Comparison of ENCODE assay signal across 35 mouse cellular contexts in genomic region chr6:142804402-142804801, GRCm38 (mm10). TPM values are rescaled to one million over a fixed set of nuclear protein-coding genes. Genes with fewer than 3 reads are reported as not detected.
"Had no signal": no experiment of that assay in that cellular context is flagged by ENCODE, and none has a peak within 500 bp of the region (broad histone marks: within the 10 kb centered on the region; RNA-seq: fewer than 3 reads in every experiment).

Gene Sult6b2 (minus strand): TSS chr6:142804502.

- H3K4me3 ChIP-seq: left cerebral cortex, adult 2 months; limb, embryonic 10.5 days; limb, embryonic 12.5 days; limb, embryonic 13.5 days; limb, embryonic 15.5 days; liver, embryonic 12.5 days; liver, embryonic 13.5 days; liver, embryonic 15.5 days; lung, embryonic 15.5 days; megakaryocyte, embryonic 14.5 days; midbrain, embryonic 10.5 days; midbrain, embryonic 12.5 days; midbrain, embryonic 13.5 days; midbrain, embryonic 15.5 days; myocyte had no signal

- H3K27me3 ChIP-seq: limb, embryonic 12.5 days; limb, embryonic 13.5 days; limb, embryonic 15.5 days; liver, embryonic 12.5 days; liver, embryonic 13.5 days; lung, embryonic 15.5 days; midbrain, embryonic 13.5 days; midbrain, embryonic 15.5 days had no signal

- H3K9me3 ChIP-seq: limb, embryonic 10.5 days; limb, embryonic 12.5 days; limb, embryonic 13.5 days; limb, embryonic 15.5 days; liver, embryonic 12.5 days; liver, embryonic 13.5 days; liver, embryonic 15.5 days; lung, embryonic 15.5 days; megakaryocyte, embryonic 14.5 days; midbrain, embryonic 10.5 days; midbrain, embryonic 12.5 days; midbrain, embryonic 13.5 days; midbrain, embryonic 15.5 days had no signal

- H3K36me3 ChIP-seq: limb, embryonic 10.5 days; limb, embryonic 12.5 days; limb, embryonic 13.5 days; limb, embryonic 15.5 days; liver, embryonic 12.5 days; liver, embryonic 13.5 days; liver, embryonic 15.5 days; lung, embryonic 15.5 days; midbrain, embryonic 10.5 days; midbrain, embryonic 12.5 days; midbrain, embryonic 13.5 days; midbrain, embryonic 15.5 days had no signal

- ATAC-seq: liver, embryonic 12.5 days; liver, postnatal 0 days; lung, postnatal 0 days; midbrain, embryonic 13.5 days; midbrain, embryonic 15.5 days; midbrain, embryonic 16.5 days had no signal

- H3K4me1 ChIP-seq: limb, embryonic 10.5 days; limb, embryonic 15.5 days; lung, embryonic 15.5 days; midbrain, embryonic 15.5 days had no signal

- H3K27ac ChIP-seq: left cerebral cortex, adult 2 months; limb, embryonic 10.5 days; limb, embryonic 12.5 days; limb, embryonic 13.5 days; limb, embryonic 15.5 days; liver, embryonic 12.5 days; liver, embryonic 13.5 days; liver, embryonic 14.5 days; liver, embryonic 15.5 days; lung, embryonic 15.5 days; macrophage; midbrain, embryonic 10.5 days; midbrain, embryonic 12.5 days; midbrain, embryonic 13.5 days; midbrain, embryonic 15.5 days had no signal

- H3K4me2 ChIP-seq: limb, embryonic 12.5 days; limb, embryonic 13.5 days; limb, embryonic 15.5 days; liver, embryonic 11.5 days; liver, embryonic 12.5 days; liver, embryonic 13.5 days; liver, embryonic 15.5 days; lung, embryonic 14.5 days; lung, embryonic 15.5 days; midbrain, embryonic 11.5 days; midbrain, embryonic 12.5 days; midbrain, embryonic 13.5 days; midbrain, embryonic 15.5 days had no signal

- DNase-seq: left cerebral cortex, postnatal 4 days; liver; liver, embryonic 13.5 days; liver, postnatal 0 days; lung, adult 18-20 months; lung, adult 2 months; lung, embryonic 14.5 days; lung, postnatal 10 days; lung, postnatal 14 days; lung, postnatal 36 days; lung, postnatal 4 days; midbrain, embryonic 14.5 days had no signal

- H3K9ac ChIP-seq: limb, embryonic 12.5 days; limb, embryonic 13.5 days; limb, embryonic 15.5 days; liver, embryonic 12.5 days; liver, embryonic 13.5 days; liver, embryonic 14.5 days; liver, embryonic 15.5 days; liver, postnatal 0 days; lung, embryonic 14.5 days; lung, embryonic 15.5 days; midbrain, embryonic 12.5 days; midbrain, embryonic 13.5 days; midbrain, embryonic 15.5 days had no signal

RNA-seq across cellular contexts. Expression of gene Sult6b2, which starts in this region (rescaled TPM):
- polyA plus RNA-seq: limb, embryonic 10.5 days; limb, embryonic 11.5 days; limb, embryonic 12.5 days; limb, embryonic 13.5 days; liver, adult 2 months; liver, embryonic 12.5 days; liver, embryonic 13.5 days; liver, embryonic 14.5 days; liver, postnatal 0 days; lung, adult 2 months; lung, embryonic 14.5 days; lung, embryonic 15.5 days; lung, embryonic 16.5 days; lung, postnatal 0 days; macrophage; midbrain, embryonic 10.5 days; midbrain, embryonic 12.5 days; midbrain, embryonic 14.5 days; myocyte had no signal
